Mouse (Mus musculus) heart, postnatal 14 days (tissue): ENCODE results near the gene Prpsap1. TPM values are rescaled to one million over a fixed set of nuclear protein-coding genes. Genes with fewer than 3 reads are reported as not detected.

ENCODE experiments used
- total RNA-seq, 2 experiments: library from RNA; stranded (reverse); gene quantifications; 2 replicates each; pipeline ENCODE4 v1.2.3; 2021

Prpsap1 gene
- total RNA-seq, 2 experiments from 2014 or later = 41.5 to 45.4 TPM

Other genes with a start within 250 kb of the Prpsap1 start
- gene Srp68, start 220.0 kb downstream of the Prpsap1 start, total RNA-seq = 10 to 100 TPM; 54.4 to 55.6 TPM
- gene Galr2, start 213.3 kb downstream of the Prpsap1 start, total RNA-seq = not detected
- 10 to 100 TPM; 44.3 to 52.3 TPM for gene Exoc7, start 187.0 kb downstream of the Prpsap1 start, total RNA-seq
- gene Foxj1, start 158.8 kb downstream of the Prpsap1 start, total RNA-seq = 1 to 10 TPM in 1 of 2 experiments, under 1 TPM in 1; 0.07 to 1.5 TPM
- 1 to 10 TPM; 5.8 to 8.8 TPM for gene Rnf157, start 81.2 kb downstream of the Prpsap1 start, total RNA-seq
- 10 to 100 TPM; 41.2 to 42.9 TPM for gene Ubald2, start 60.1 kb downstream of the Prpsap1 start, total RNA-seq
- gene Qrich2, start 28.0 kb downstream of the Prpsap1 start, total RNA-seq = not detected
- 1 to 10 TPM; 2.6 to 2.7 TPM for gene Sphk1, start 36.7 kb upstream of the Prpsap1 start, total RNA-seq
- 10 to 100 TPM; 43.3 to 49.2 TPM for gene Ube2o, start 87.2 kb upstream of the Prpsap1 start, total RNA-seq
- gene Aanat, start 92.2 kb upstream of the Prpsap1 start, total RNA-seq = not detected
- gene Rhbdf2, start 132.8 kb upstream of the Prpsap1 start, total RNA-seq = 10 to 100 TPM; 15.1 to 15.3 TPM
- 1 to 10 TPM; 1.4 to 1.9 TPM for gene Prcd, start 159.3 kb upstream of the Prpsap1 start, total RNA-seq
- gene Cygb, start 160.1 kb upstream of the Prpsap1 start, total RNA-seq = 10 to 100 TPM; 50.4 to 57.4 TPM